ENCODE assay signal across 13 mouse cellular contexts in the genomic region with DNA sequence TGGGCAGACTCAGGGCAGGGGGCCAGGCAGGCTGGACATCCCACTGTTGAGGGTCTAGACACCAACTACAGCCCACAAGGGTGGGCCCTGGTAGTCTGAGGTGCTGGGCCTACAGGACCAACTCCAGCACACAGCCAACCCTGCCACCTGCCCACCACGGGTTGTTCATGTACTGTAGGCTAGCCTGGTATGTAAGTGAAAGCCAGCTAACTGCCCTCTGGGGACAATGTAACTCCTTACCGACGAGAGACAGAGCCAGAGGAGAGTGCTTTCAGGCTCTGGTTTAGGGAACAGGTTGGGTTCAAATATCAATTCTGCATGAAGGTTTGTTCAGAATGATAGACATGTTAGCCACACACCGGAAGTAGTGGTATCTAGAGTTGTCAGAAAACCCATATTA.
DNase-seq lines count a peak whose midpoint lies in the region; ATAC-seq and TF ChIP-seq lines count a peak whose summit lies in the region.
"Had no signal": no experiment of that assay in that cellular context is flagged by ENCODE, and none has a peak within 500 bp of the region (broad histone marks: within the 10 kb centered on the region; RNA-seq: fewer than 3 reads in every experiment).

No protein-coding gene starts in this region.

- H3K4me1 ChIP-seq in heart, embryonic 10.5 days = peaks cover 32% of the 10 kb centered on the region
- peaks cover 19% of the 10 kb centered on the region for H3K4me1 ChIP-seq in limb, embryonic 15.5 days
- H3K4me1 ChIP-seq in limb, embryonic 10.5 days = peaks cover 12% of the 10 kb centered on the region
- H3K4me1 ChIP-seq in embryonic fibroblast, embryonic 13.5 days (ENCODE audit: control insufficient read depth, insufficient read depth, low read length) = peaks cover 7% of the 10 kb centered on the region
- H3K4me1 ChIP-seq in neural tube, embryonic 15.5 days = peaks cover 34% of the 10 kb centered on the region

- WGBS in heart, embryonic 10.5 days = 90% methylated on average over 4 of the region's 4 CpGs
- 70% methylated on average over 4 of the region's 4 CpGs for WGBS in limb, embryonic 15.5 days
- WGBS in limb, embryonic 10.5 days = 93% methylated on average over 4 of the region's 4 CpGs
- 67% methylated on average over 4 of the region's 4 CpGs for WGBS in neural tube, embryonic 15.5 days

- H3K9me3 ChIP-seq in heart, embryonic 10.5 days = no peaks in the 10 kb centered on the region
- no peaks in the 10 kb centered on the region for H3K9me3 ChIP-seq in limb, embryonic 15.5 days
- H3K9me3 ChIP-seq in limb, embryonic 10.5 days (replicated peaks) = no peaks in the 10 kb centered on the region
- H3K9me3 ChIP-seq in neural tube, embryonic 15.5 days (replicated peaks) = no peaks in the 10 kb centered on the region
- H3K9me3 ChIP-seq: heart, embryonic 13.5 days; liver, embryonic 13.5 days had no signal

- H3K27me3 ChIP-seq in heart, embryonic 10.5 days (ENCODE audit: insufficient read depth, poor library complexity, severe bottlenecking) = no peaks in the 10 kb centered on the region
- H3K27me3 ChIP-seq in limb, embryonic 15.5 days = no peaks in the 10 kb centered on the region
- H3K27me3 ChIP-seq in limb, embryonic 10.5 days (ENCODE audit: low read depth, poor library complexity, severe bottlenecking) = no peaks in the 10 kb centered on the region
- H3K27me3 ChIP-seq in neural tube, embryonic 15.5 days (replicated peaks) = no peaks in the 10 kb centered on the region
- H3K27me3 ChIP-seq: heart, embryonic 13.5 days; liver, embryonic 13.5 days had no signal

- peaks cover 90% of the 10 kb centered on the region for H3K36me3 ChIP-seq in heart, embryonic 10.5 days
- peaks cover 94% of the 10 kb centered on the region for H3K36me3 ChIP-seq in limb, embryonic 15.5 days
- H3K36me3 ChIP-seq in limb, embryonic 10.5 days = peaks cover 100% of the 10 kb centered on the region
- H3K36me3 ChIP-seq in neural tube, embryonic 15.5 days = peaks cover 66% of the 10 kb centered on the region

- DNase-seq in heart, embryonic 10.5 days (ENCODE audit: low spot score) = no peak
- no peak for DNase-seq in heart, adult 11 months
- DNase-seq in limb, embryonic 10.5 days (ENCODE audit: low spot score) = no peak
- DNase-seq in ovary, postnatal 10 days (ENCODE audit: low spot score) = no peak
- DNase-seq in thymus, postnatal 14 days = no peak
- DNase-seq: cerebellum, adult 11-12 months; liver, embryonic 13.5 days; right cerebral cortex, postnatal 25 days; thymus, adult 18-20 months had no signal

- no peak for TF ChIP-seq CTCF in embryonic fibroblast, embryonic 13.5 days (IDR thresholded peaks at IDR 0.05; ENCODE audit: borderline replicate concordance, insufficient read depth, low read length)

- ATAC-seq in limb, embryonic 15.5 days (ENCODE audit: insufficient number of reproducible peaks, low FRiP score, low TSS enrichment, low read depth) = no peak
- ATAC-seq in neural tube, embryonic 15.5 days (ENCODE audit: low FRiP score) = no peak

- H3K9ac ChIP-seq in limb, embryonic 15.5 days = no peak overlapping the region
- H3K9ac ChIP-seq in neural tube, embryonic 15.5 days (replicated peaks) = no peak overlapping the region
- H3K9ac ChIP-seq: liver, embryonic 13.5 days had no signal

- H3K4me3 ChIP-seq in heart, embryonic 10.5 days = no peak overlapping the region
- no peak overlapping the region for H3K4me3 ChIP-seq in limb, embryonic 15.5 days
- no peak overlapping the region for H3K4me3 ChIP-seq in limb, embryonic 10.5 days
- no peak overlapping the region for H3K4me3 ChIP-seq in embryonic fibroblast, embryonic 13.5 days (ENCODE audit: insufficient read depth, low read length)
- no peak overlapping the region for H3K4me3 ChIP-seq in neural tube, embryonic 15.5 days (replicated peaks)
- H3K4me3 ChIP-seq: heart, embryonic 13.5 days; liver, embryonic 13.5 days had no signal

- TF ChIP-seq POLR2A in embryonic fibroblast, embryonic 13.5 days (IDR thresholded peaks at IDR 0.05; ENCODE audit: low read depth, low read length) = no peak

- peak overlapping the region; percentile 31; the same call in 1 of the 2 replicates for H3K27ac ChIP-seq in heart, embryonic 10.5 days
- peak overlapping the region; percentile 83; the same call in 1 of the 2 replicates for H3K27ac ChIP-seq in limb, embryonic 15.5 days
- H3K27ac ChIP-seq in limb, embryonic 10.5 days = no peak overlapping the region
- peak overlapping the region; percentile 90 for H3K27ac ChIP-seq in embryonic fibroblast, embryonic 13.5 days (ENCODE audit: insufficient read depth, low read length)
- peak overlapping the region; percentile 78 for H3K27ac ChIP-seq in neural tube, embryonic 15.5 days (replicated peaks)
- H3K27ac ChIP-seq: liver, embryonic 13.5 days had no signal

- no peak overlapping the region for H3K4me2 ChIP-seq in limb, embryonic 15.5 days
- no peak overlapping the region for H3K4me2 ChIP-seq in neural tube, embryonic 15.5 days
- H3K4me2 ChIP-seq: heart, embryonic 13.5 days; liver, embryonic 13.5 days had no signal
